Mouse (Mus musculus) yolk sac, embryonic 10.5 days (tissue): ENCODE data around the gene Kremen1.

Experiments used
- DNase-seq: peaks from one replicate; pipeline ENCODE4 v3.0.0-alpha.2; 2017; ENCODE audit warnings: low spot score

Gene Kremen1

GRCm38 (mm10) chr11:5215401-5216187 is 45.8 kb downstream of the Kremen1 start:
- DNase-seq, result no peak

- no peak for DNase-seq
Measured at GRCm38 (mm10) chr11:5214483-5215040, 46.8 kb downstream of the Kremen1 start.

- DNase-seq, result no peak
Measured at GRCm38 (mm10) chr11:5203054-5203453, 58.3 kb downstream of the Kremen1 start.

GRCm38 (mm10) chr11:5201799-5202680 is 59.3 kb downstream of the Kremen1 start:
- DNase-seq, result no peak

- DNase-seq, result no peak
Measured at GRCm38 (mm10) chr11:5199879-5200278, 61.5 kb downstream of the Kremen1 start.

- DNase-seq, result no peak
Measured at GRCm38 (mm10) chr11:5197068-5197467, 64.3 kb downstream of the Kremen1 start.

GRCm38 (mm10) chr11:5196583-5196982 is 64.8 kb downstream of the Kremen1 start:
- DNase-seq, result no peak

- DNase-seq, result no peak
Measured at GRCm38 (mm10) chr11:5193576-5193881, 67.8 kb downstream of the Kremen1 start.

GRCm38 (mm10) chr11:5192840-5193575 is 68.3 kb downstream of the Kremen1 start:
- no peak for DNase-seq

- no peak for DNase-seq
Measured at GRCm38 (mm10) chr11:5192084-5192516, 69.3 kb downstream of the Kremen1 start.

GRCm38 (mm10) chr11:5189239-5189933 is 72.0 kb downstream of the Kremen1 start:
- no peak for DNase-seq

- DNase-seq, result no peak
Measured at GRCm38 (mm10) chr11:5188170-5188569, 73.2 kb downstream of the Kremen1 start.

- no peak for DNase-seq
Measured at GRCm38 (mm10) chr11:5184832-5185231, 76.5 kb downstream of the Kremen1 start.

- no peak for DNase-seq
Measured at GRCm38 (mm10) chr11:5184250-5184649, 77.1 kb downstream of the Kremen1 start.

GRCm38 (mm10) chr11:5182870-5183269 is 78.5 kb downstream of the Kremen1 start:
- DNase-seq, result no peak

- peak; percentile 66 for DNase-seq
Measured at GRCm38 (mm10) chr11:5181850-5182404, 79.4 kb downstream of the Kremen1 start.

GRCm38 (mm10) chr11:5179391-5179790 is 82.0 kb downstream of the Kremen1 start:
- DNase-seq, result no peak

GRCm38 (mm10) chr11:5177171-5177570 is 84.2 kb downstream of the Kremen1 start:
- DNase-seq, result no peak

GRCm38 (mm10) chr11:5176685-5177084 is 84.7 kb downstream of the Kremen1 start:
- DNase-seq, result no peak

GRCm38 (mm10) chr11:5175866-5176265 is 85.5 kb downstream of the Kremen1 start:
- no peak for DNase-seq

- DNase-seq, result no peak
Measured at GRCm38 (mm10) chr11:5175141-5175540, 86.2 kb downstream of the Kremen1 start.
